Mouse (Mus musculus) urinary bladder, postnatal 10 days (tissue): ENCODE data around the gene Pou5f2.

Experiments used
- DNase-seq: peaks from one replicate; pipeline ENCODE4 v3.0.0; 2022; ENCODE audit warnings: low spot score

Pou5f2 gene

DNA sequence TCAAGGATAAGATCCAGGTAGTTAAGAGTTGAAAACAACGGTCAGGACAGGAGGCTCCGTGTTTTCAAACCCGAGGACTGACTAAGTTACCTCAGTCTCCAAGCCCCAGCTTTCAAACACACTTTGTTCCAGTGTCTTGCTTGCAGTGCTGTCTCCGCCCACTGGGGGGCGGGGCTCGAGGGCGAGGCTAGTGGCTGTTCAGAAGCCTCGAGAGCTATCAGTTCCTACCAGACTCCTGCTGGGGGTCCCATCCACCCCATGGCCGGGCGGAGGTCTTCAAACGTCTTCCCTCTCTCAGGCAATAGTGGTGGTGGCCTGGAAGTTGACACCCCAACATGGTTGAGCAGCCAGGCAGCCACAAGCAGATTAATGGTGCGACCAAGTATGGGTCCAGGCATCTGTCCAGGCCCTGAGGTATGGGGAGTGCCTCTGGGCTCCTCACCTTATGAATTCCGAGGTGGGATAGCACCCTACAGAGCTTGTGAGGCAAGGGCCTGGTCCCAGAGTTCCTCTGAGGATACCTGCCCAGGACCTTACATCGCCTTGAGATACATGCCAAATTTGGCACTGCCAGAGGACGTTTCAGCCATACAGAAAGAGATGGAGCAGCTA lies at the start of gene Pou5f2:
Pou5f2 (plus strand) TSS at position 220 of the 612 bp plus-strand sequence.
- no peak for DNase-seq

- no peak for DNase-seq
Measured at GRCm38 (mm10) chr13:77976248-77976647, 48.5 kb upstream of the Pou5f2 start.

GRCm38 (mm10) chr13:77977121-77977520 lies 47.6 kb upstream of the Pou5f2 start:
- no peak for DNase-seq

GRCm38 (mm10) chr13:77982105-77982851 lies 42.4 kb upstream of the Pou5f2 start:
- no peak for DNase-seq

GRCm38 (mm10) chr13:77982852-77983202 lies 41.9 kb upstream of the Pou5f2 start:
- DNase-seq = no peak

GRCm38 (mm10) chr13:77991189-77991886 lies 33.4 kb upstream of the Pou5f2 start:
- no peak for DNase-seq

- no peak for DNase-seq
Measured at GRCm38 (mm10) chr13:78004649-78005048, 20.1 kb upstream of the Pou5f2 start.

- DNase-seq = no peak
Measured at GRCm38 (mm10) chr13:78005344-78005743, 19.4 kb upstream of the Pou5f2 start.

GRCm38 (mm10) chr13:78010176-78010575 lies 14.5 kb upstream of the Pou5f2 start:
- DNase-seq = no peak

GRCm38 (mm10) chr13:78032821-78033220 lies 8.1 kb downstream of the Pou5f2 start:
- no peak for DNase-seq

DNA sequence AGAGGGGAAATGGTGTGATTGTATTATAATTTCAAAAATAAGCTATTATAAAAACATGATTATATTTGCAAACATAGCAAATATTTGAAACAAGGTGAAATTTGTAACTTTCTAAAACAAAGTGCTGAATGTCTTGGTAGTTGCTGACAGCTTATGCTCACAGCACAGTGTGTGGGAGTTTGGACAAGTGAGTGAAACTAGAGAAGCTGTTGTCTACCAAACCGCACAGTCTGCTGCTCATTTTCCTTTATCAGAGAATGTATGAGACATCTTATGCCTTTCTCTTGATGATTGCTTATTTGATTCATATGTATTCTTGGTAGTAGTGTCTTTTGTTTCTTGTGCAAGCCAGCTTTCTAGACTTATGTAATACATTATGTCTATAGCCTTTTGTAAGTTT lies 12.5 kb downstream of the Pou5f2 start:
- DNase-seq = no peak

- DNase-seq = no peak
Measured at GRCm38 (mm10) chr13:78043203-78043602, 18.5 kb downstream of the Pou5f2 start.

GRCm38 (mm10) chr13:78045116-78045515 lies 20.4 kb downstream of the Pou5f2 start:
- no peak for DNase-seq
